Mouse (Mus musculus) small intestine, adult 2 months (tissue): ENCODE measurements around the gene Gm14743.
"Not testable (repeated sequence)": the region's sequence is repeated elsewhere in the genome, so short reads cannot be mapped to it uniquely, and the experiment has no call there.

Experiments used
- CTCF ChIP-seq: fragments of 200-500 bp; IDR thresholded peaks from 2 replicates; pipeline ENCODE4 v1.5.1; 2012; ENCODE audit warnings: low read depth, mild to moderate bottlenecking, control low read depth, inconsistent platforms, low read length, moderate library complexity, mixed read lengths; ENCODE audit not compliant: insufficient replicate concordance, insufficient read length; ENCODE audit errors: extremely low read depth
- POLR2A ChIP-seq: fragments of 200-500 bp; IDR thresholded peaks from 2 replicates; pipeline ENCODE4 v1.6.1; 2012; ENCODE audit warnings: low read depth, mild to moderate bottlenecking, control low read depth, inconsistent platforms, low read length, moderate library complexity

GRCm38 (mm10) chrX:78245821-78246220, at the start of gene Gm14743:
- not testable (repeated sequence) for TF ChIP-seq POLR2A, CTCF
